Mouse (Mus musculus) megakaryocyte, embryonic 14.5 days (primary cell): ENCODE results near the gene Spata31d1b.

Experiments
- FLI1 ChIP-seq: IDR thresholded peaks from 2 replicates; pipeline ENCODE4 v1.6.1; 2012; ENCODE audit warnings: low read length, inconsistent platforms, mixed read lengths
- GATA1 ChIP-seq: IDR thresholded peaks from 3 replicates; pipeline ENCODE4 v1.6.1; 2012; ENCODE audit warnings: mixed read lengths, low read length, inconsistent platforms, borderline replicate concordance

- no peak for TF ChIP-seq FLI1
- TF ChIP-seq GATA1: no peak
These were observed 18.1 kb upstream of the Spata31d1b start, which contains the start of gene 4921517D22Rik for GRCm38 (mm10) chr13:59694008-59694407.
